Mouse (Mus musculus) cortical plate, adult 2 months (tissue): ENCODE measurements around the gene Prdm11.

Experiments used
- CTCF ChIP-seq: fragments of 200-500 bp; IDR thresholded peaks from 2 replicates; pipeline ENCODE4 v1.5.1; 2011; ENCODE audit warnings: mild to moderate bottlenecking, control low read depth, low read length; ENCODE audit not compliant: insufficient read depth; ENCODE audit errors: extremely low read depth
- POLR2A ChIP-seq: fragments of 200-500 bp; IDR thresholded peaks from 2 replicates; pipeline ENCODE4 v1.6.1; 2011; ENCODE audit warnings: mild to moderate bottlenecking, low read length, control low read depth; ENCODE audit not compliant: insufficient read depth; ENCODE audit errors: extremely low read depth

GRCm38 (mm10) chr2:92967839-92968166, 78.2 kb downstream of the Prdm11 start:
- TF ChIP-seq CTCF (no peak), POLR2A (no peak)
